Mouse (Mus musculus) heart, postnatal 14 days (tissue): ENCODE measurements around the gene Naxd. TPM values are rescaled to one million over a fixed set of nuclear protein-coding genes. Genes with fewer than 3 reads are reported as not detected.
A peak's percentile ranks its signal among the peaks of the same experiment; 100 is the strongest.

Experiments
- DNase-seq, 2 experiments: peaks; one replicate each; pipeline ENCODE4 v3.0.0; 2021 to 2022
- intact Hi-C: fragments of 180-260 bp; cut with DNase I; formaldehyde crosslinking; loops from one replicate; pipeline ENCODE4 v1.15.1; 2025
- total RNA-seq, 2 experiments: library from RNA; stranded (reverse); gene quantifications; 2 replicates each; pipeline ENCODE4 v1.2.3; 2021

Gene Naxd
- total RNA-seq, 2 experiments from 2014 or later: 33.2 to 33.3 TPM

DNA sequence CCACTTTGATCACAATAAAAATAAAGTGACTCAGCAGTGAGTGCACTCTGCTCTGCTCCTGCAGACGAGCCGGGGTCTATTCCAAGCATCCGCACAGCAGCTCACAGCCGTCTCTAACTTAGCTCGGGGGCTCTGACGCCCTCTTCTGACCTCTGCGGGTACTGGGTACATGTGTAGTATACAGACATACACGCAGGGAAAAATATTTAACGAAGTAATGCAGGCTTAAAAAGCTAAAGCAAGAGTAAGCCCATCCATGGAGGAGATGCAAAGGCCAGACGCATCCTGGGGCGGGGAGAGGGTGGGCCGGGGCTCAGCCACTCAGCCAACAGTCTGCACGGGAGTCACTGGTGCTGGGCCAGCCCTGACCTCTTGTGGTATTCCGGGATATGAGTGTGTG lies 8.8 kb downstream of the Naxd start:
- intact Hi-C loops: loop anchor here (2.0 to 5.0 kb wide), 3 partner anchors 96 to 195 kb away; partner anchors contain the start of gene 1700016D06Rik
- no peak for DNase-seq

- peak; percentile 59 to 76 for DNase-seq
- intact Hi-C loops: loop anchor here (2.0 to 5.0 kb wide), 3 partner anchors 95 to 194 kb away; partner anchors contain the start of gene 1700016D06Rik
Observed at GRCm38 (mm10) chr8:11506802-11507201, 9.5 kb downstream of the Naxd start.

GRCm38 (mm10) chr8:11508880-11509279 lies 11.6 kb downstream of the Naxd start:
- no peak for DNase-seq
- intact Hi-C loops: loop anchor here (5.0 kb wide), 2 partner anchors 93 to 108 kb away; no protein-coding TSS in a partner anchor

GRCm38 (mm10) chr8:11510971-11511370 lies 13.7 kb downstream of the Naxd start:
- no peak for DNase-seq
- intact Hi-C loops: no loop called here

DNA sequence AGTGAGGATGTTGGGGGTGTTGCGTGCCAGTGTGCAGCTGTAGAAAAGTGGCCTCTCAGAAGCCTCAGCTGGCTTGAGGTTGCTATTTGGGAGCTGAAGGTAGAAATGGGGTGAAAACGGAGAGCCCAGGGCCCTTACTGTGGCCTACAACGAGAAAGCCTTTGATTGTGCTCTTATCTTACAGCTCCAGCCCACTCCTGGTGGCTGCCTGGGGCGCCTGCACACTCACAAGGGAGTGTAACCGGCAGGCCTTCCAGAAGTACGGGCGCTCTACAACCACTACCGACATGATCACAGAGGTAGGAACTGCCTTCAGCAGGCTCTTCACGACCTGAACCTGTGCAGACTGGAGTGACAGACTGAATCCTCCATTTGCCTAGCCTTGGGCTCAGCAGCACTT lies 15.4 kb downstream of the Naxd start:
- intact Hi-C loops: no loop called here
- no peak for DNase-seq

GRCm38 (mm10) chr8:11513247-11513646 lies 15.9 kb downstream of the Naxd start:
- intact Hi-C loops: no loop called here
- no peak for DNase-seq

- intact Hi-C loops: no loop called here
- DNase-seq: no peak
Observed at GRCm38 (mm10) chr8:11516292-11516691, 19.0 kb downstream of the Naxd start.

DNA sequence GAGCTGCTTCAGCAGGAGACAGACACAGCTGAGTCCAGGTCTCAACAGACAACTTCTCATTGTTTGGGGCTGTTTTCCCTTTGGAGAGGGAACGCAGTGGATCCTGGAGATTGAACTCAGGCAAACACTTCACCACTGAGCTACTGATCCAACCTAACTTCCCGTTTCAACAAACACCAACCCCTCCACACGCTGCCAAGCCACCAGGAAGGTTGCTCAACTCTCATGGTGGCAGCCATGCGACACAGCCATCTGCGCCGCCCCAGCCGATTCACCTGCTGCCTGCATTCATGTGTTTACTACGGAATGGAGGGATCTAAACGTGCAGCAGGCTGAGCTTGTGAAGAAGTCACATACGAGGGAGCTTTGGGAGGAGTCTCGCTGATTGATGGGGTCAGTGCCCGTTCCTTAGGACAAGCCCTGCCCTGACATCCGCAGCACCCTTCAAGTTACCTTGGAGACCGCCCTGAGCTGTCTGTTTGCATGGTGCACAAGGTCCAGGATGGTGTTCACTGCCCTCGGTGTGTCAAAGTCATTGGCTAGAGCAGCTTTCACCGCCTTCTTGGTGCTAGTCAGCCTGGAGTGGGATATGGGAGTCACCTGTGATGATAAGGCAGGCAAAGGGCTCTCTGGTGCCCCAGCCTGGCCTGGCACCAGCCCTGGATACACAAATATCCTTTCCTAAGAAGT lies 20.2 kb downstream of the Naxd start:
- no peak for DNase-seq
- intact Hi-C loops: no loop called here

- DNase-seq: no peak
- intact Hi-C loops: no loop called here
Observed at GRCm38 (mm10) chr8:11518056-11518396, 20.7 kb downstream of the Naxd start.

- no peak for DNase-seq
- intact Hi-C loops: no loop called here
Observed at GRCm38 (mm10) chr8:11518676-11519075, 21.4 kb downstream of the Naxd start.

DNA sequence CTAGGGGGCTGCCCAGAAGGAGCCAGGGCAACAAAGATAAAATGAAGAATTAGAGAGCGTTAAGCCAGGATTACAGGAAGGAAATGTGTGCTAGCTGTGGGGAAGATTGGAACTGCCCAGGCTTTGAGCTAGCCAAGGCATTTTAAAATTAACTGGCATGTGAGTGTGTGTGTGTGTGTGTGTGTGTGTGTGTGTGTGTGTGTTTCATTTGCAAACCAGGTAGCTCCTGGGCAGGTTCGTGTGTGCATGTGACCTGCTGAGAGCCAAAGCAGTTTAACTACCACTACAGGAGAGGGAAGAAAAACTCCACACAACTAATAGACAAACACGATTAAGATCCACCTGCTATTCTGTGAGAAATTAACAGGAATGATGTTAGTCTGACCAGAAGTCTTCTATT lies 26.0 kb downstream of the Naxd start:
- intact Hi-C loops: no loop called here
- DNase-seq: no peak

- intact Hi-C loops: no loop called here
- no peak for DNase-seq
Observed at GRCm38 (mm10) chr8:11530155-11530770, 33.0 kb downstream of the Naxd start.

DNA sequence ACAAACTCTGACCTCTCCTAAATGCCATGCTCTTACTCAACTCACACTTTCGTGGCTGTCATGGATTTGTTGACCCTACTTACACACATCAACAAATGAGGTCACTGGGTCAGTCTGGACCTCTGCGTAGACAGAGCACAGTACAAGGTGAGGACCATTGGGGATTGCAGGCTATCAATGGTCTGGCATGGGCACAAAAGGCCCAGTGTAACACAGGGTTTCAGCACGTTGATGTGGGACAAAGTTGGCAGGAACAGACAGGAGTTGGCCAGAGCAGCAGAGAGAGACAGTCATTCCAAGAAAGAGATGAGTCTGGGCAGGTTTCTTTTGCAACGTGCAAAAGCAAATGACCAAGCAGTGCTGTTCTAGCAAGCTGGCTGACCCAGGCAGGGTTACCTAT lies 33.5 kb downstream of the Naxd start:
- intact Hi-C loops: no loop called here
- DNase-seq: no peak

GRCm38 (mm10) chr8:11534494-11534893 lies 37.2 kb downstream of the Naxd start:
- intact Hi-C loops: no loop called here

GRCm38 (mm10) chr8:11539049-11539448 lies 41.7 kb downstream of the Naxd start:
- intact Hi-C loops: no loop called here
- DNase-seq: no peak

More at GRCm38 (mm10) chr8:11534494-11534893, 37.2 kb downstream of the Naxd start:
- no peak for DNase-seq

GRCm38 (mm10) chr8:11540182-11540581 lies 42.9 kb downstream of the Naxd start:
- intact Hi-C loops: loop anchor here (5.0 kb wide), 1 partner anchor 162 kb away; the partner anchor contains the start of gene 1700016D06Rik

GRCm38 (mm10) chr8:11542031-11542430 lies 44.7 kb downstream of the Naxd start:
- peak in 1 of 2 experiments; percentile 28 for DNase-seq

More at GRCm38 (mm10) chr8:11540182-11540581, 42.9 kb downstream of the Naxd start:
- DNase-seq: no peak

DNA sequence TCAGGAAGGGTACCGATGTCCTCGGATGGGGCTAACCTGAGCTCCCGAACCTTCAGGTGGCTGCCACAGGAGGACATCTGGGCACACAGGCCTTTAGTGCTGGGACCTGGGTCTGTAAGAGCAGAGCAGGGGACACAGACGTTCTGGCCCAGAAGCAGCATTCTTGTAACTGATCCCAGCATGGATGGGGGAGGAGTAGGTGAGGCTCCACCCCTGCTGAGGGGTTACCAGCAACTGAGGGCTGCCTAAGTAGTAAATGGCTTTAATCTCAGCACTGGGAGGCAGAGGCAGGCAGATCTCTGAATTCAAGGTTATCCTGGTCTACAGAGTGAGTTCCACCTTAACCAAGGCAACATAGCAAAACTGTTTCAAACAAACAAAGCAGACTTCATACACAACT lies 45.6 kb downstream of the Naxd start:
- DNase-seq: no peak
- intact Hi-C loops: loop anchor here (5.0 kb wide), 1 partner anchor 159 kb away; the partner anchor contains the start of gene 1700016D06Rik

More at GRCm38 (mm10) chr8:11542031-11542430, 44.7 kb downstream of the Naxd start:
- intact Hi-C loops: loop anchor here (5.0 kb wide), 1 partner anchor 160 kb away; the partner anchor contains the start of gene 1700016D06Rik

DNA sequence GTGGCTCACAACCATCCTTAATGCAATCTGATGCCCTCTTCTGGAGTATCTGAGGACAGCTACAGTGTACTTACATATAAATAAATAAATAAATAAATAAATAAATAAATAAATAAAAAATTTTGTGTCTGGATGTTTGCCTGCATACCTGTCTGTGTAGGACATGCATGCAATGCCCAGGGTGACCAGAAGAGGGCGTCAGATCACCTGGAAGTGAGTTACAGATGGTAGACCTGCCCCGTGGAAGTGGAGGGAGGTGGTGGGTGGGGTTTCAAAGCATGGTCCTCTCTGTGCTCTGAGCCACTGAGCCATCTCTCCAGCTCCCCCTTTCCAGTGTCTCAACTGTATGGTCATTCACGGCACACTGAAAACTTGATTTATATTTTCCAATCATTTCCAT lies 47.1 kb downstream of the Naxd start:
- intact Hi-C loops: loop anchor here (5.0 kb wide), 1 partner anchor 158 kb away; the partner anchor contains the start of gene 1700016D06Rik
- peak; percentile 49 to 70 for DNase-seq

DNA sequence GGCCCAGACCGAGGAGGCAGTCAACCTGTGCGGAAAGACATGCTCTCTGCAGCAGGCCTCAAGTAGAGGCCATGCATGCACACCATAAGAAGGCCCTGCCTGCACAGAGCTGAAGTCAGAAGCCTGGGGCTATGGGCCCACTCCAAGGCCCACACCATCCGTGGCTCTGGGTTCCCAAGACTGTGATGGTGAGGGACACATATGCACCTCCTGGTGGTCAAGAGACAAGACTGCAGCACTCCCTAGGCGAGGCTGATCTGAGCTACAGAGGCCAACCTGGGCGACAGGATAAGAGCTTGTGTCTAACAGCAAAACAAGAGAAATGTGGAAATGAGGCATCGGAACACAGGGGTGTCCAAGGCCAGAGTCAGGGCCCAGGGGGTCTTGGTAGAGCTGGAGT lies 49.8 kb downstream of the Naxd start:
- intact Hi-C loops: no loop called here
- DNase-seq: peak in 1 of 2 experiments; percentile 14

- DNase-seq: peak; percentile 33 to 66
- intact Hi-C loops: loop anchor here (2.0 kb wide), 1 partner anchor 53 kb away; no protein-coding TSS in a partner anchor
Observed at GRCm38 (mm10) chr8:11549706-11550105, 52.4 kb downstream of the Naxd start.
